Mouse (Mus musculus) embryonic fibroblast, embryonic 13.5 days (primary cell): ENCODE results near the gene Fam129c. TPM values are rescaled to one million over a fixed set of nuclear protein-coding genes. Genes with fewer than 3 reads are reported as not detected.
A peak's percentile ranks its signal among the peaks of the same experiment; 100 is the strongest.

ENCODE experiments used
- H3K27ac ChIP-seq: 2 replicates; pipeline ENCODE4 v1.5.1; 2012; ENCODE audit warnings: low read length, control low read depth, inconsistent platforms; ENCODE audit not compliant: insufficient read depth
- H3K4me1 ChIP-seq: 2 replicates; pipeline ENCODE4 v1.6.1; 2011; ENCODE audit warnings: low read length; ENCODE audit not compliant: control insufficient read depth, insufficient read depth
- H3K4me3 ChIP-seq: 2 replicates; pipeline ENCODE4 v1.5.1; 2011; ENCODE audit warnings: mild to moderate bottlenecking, control low read depth, low read length; ENCODE audit not compliant: insufficient read depth
- CTCF ChIP-seq: IDR thresholded peaks from 2 replicates; pipeline ENCODE4 v1.5.1; 2011; ENCODE audit warnings: mild to moderate bottlenecking, control low read depth, low read length, moderate library complexity, borderline replicate concordance; ENCODE audit not compliant: insufficient read depth
- POLR2A ChIP-seq: IDR thresholded peaks from 2 replicates; pipeline ENCODE4 v1.6.1; 2011; ENCODE audit warnings: low read depth, mild to moderate bottlenecking, control low read depth, low read length, moderate library complexity
- polyA plus RNA-seq: library from polyadenylated mRNA; stranded (reverse); fragments of >200 nt; gene quantifications from 2 replicates; pipeline ENCODE4 v1.2.4, GENCODE M21; 2011; ENCODE audit warnings: low read depth; ENCODE audit not compliant: missing spikeins, insufficient read length

Fam129c gene
- polyA plus RNA-seq, 1 experiment, result 1.8 TPM

DNA sequence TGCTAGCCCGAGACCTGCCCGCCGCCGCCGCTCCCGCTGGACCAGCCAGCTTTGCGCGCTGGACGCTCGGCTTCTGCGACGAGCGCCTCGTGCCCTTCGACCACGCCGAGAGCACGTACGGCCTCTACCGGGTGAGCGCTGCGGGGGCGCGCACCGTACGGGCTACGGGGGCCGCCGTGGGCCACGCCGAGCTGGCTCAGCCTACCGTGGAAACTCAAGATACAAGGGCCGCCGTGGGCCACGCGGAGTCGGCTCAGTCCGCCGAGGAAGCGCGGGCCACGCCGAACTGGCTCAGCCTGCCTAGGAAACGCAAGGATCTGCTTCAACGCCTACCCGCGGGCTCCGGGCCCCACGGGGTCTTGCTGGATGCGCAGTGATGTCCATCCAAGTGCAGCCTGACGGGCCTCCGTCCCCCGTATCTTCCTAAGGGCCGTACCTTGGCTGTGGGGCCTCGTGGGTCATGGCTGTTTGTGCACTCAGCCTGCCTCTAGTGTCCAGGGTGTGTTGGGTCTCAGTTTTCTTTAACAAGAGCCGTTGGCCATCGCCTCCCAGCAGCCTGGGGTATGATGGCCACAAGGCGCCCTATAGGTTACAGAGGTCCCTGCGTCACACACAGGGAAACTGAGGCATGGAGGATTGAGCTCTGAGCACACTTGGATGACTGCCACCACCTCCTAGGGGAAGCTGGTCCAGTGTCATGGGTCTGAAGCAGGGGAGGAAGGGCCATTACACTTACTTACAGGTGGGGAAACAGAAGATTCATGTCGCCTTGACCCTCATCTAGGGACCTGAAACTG is 4.9 kb upstream of the Fam129c start:
- H3K4me3 ChIP-seq, result peak overlapping the region; percentile 73
- H3K4me1 ChIP-seq, result peaks cover 9% of the 10 kb centered on the region
- H3K27ac ChIP-seq, result peak overlapping the region; percentile 91
- TF ChIP-seq CTCF (no peak), POLR2A (0 out of 2 replicates have a peak, but pooled peaks have one; percentile 7)

DNA sequence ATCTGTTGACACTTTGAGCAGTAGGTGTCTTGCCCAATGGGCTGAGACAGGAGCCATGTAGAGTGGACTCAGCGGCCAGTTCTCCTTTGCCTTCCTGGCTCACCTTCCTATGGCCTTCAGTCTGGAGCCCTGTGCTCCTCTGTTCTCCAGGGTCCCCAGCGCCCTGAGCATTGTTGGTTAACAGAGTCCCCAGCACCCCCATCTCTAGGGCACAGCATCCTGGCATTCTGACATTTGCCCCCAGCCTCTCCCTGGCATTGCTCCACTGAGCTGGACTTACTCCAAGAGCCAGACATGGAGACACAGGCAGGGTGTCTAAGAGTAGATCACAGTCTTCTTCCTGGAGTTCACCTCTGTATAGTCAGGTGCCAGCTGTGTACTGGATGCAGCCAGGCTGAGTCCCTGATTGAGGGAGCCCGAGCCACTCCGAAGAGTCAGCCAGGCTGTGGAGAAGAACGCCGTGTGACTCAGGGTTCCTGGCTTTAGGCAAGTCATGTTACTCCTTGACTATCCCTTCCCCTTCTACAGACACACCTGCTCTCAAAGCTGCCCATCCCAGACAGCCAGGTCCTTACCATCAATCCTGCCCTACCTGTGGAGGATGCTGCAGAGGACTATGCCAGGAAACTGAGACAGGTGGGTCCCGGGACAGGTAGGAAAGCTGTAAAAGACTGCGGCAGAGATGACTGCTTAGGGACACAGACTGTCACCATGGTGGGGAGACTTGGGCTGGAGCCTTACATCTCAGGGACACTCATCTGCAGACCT is 3.7 kb upstream of the Fam129c start:
- Histone ChIP-seq H3K27ac (no peak overlapping the region), H3K4me3 (no peak overlapping the region), H3K4me1 (peaks cover 9% of the 10 kb centered on the region)
- TF ChIP-seq CTCF (no peak), POLR2A (no peak; the same call in none of the 2 replicates)

DNA sequence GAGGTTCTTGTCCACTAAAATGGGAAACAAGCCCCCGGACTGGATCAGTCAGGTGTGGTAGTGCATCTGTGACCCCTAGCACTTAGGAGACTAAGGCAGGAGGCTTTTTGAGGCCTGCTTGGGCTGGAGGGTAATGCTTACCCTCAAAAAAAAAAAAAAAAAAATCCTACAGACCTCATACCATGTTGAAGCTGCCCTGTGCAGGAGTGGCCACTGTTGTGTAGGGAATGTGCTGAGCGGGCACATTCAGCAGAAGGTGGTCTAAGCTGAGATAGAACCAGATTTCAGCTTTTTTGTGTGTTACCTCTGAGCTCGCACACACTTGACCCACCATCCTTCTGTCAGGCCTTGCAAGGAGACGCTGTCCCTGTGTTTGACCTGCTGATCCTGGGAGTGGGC is 3.1 kb upstream of the Fam129c start:
- H3K4me1 ChIP-seq, result peaks cover 9% of the 10 kb centered on the region
- no peak overlapping the region for H3K4me3 ChIP-seq
- H3K27ac ChIP-seq, result no peak overlapping the region
- no peak for TF ChIP-seq CTCF
- no peak for TF ChIP-seq POLR2A

DNA sequence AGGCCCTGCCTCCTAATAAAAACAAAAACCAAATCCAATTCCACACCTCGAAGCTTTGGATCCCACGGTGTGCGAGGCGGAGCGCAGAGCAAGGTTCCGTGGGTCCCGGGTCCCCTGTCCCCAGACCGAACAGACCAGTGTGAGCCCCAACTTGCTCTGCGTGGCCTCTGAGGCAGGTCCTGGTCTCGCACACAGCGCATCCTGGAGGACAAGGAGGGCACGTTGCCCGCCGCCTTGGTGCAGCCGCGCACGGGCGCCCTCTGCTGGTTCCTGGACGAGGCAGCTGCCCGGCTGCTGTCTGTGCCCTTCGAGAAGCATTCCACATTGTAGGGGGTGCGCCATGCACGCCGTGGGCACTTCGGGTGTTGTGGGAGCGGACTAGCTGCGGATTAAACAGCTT is 1.6 kb upstream of the Fam129c start:
- peaks cover 8% of the 10 kb centered on the region for H3K4me1 ChIP-seq
- no peak overlapping the region for H3K4me3 ChIP-seq
- H3K27ac ChIP-seq, result no peak overlapping the region
- TF ChIP-seq CTCF, result peak; percentile 99
- TF ChIP-seq POLR2A, result no peak

DNA sequence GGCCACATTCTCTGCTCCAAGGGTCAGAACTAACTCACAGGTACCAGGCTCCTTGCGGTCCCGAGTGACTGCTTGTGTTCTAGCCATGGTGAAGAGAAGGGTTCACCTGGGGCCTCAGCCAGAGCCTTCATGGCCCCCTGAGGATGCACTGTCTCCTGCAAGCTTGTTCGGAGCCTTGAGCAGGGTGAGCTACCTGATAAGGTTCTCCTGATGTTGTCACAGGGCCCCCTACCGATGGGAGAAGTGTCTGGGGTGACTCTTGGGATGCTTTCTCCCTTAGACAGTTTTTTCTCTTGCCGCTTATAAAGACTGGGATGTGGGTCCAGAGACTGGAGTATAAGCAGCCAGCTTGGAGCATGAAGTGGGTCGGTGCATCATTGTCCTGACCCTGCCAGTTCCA is 1.1 kb upstream of the Fam129c start:
- Histone ChIP-seq H3K4me3 (no peak overlapping the region), H3K27ac (no peak overlapping the region), H3K4me1 (peaks cover 5% of the 10 kb centered on the region)
- no peak for TF ChIP-seq POLR2A
- no peak for TF ChIP-seq CTCF

DNA sequence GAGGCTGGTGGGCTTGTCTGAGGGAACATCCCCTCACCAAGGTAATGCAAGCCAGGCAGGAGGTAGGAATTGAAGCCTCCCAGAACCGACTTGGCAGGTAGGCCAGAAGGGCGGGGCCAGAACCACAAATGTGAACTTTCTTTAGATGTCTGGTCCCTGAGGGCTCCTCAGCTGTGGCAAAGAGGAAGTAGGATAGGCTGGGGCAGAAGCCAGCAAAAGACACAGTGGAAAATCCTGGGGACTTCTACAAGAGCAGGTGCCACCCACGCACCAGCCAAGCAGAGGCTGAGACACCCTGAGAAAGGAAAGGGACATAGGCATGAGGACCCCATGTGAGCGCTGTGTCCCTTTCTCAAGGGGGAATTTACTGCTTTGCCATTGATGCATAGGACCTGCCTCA is 650 bp upstream of the Fam129c start:
- H3K27ac ChIP-seq, result no peak overlapping the region
- no peak overlapping the region for H3K4me3 ChIP-seq
- H3K4me1 ChIP-seq, result peaks cover 5% of the 10 kb centered on the region
- TF ChIP-seq CTCF (no peak), POLR2A (peak; percentile 14; the same call in 1 of the 2 replicates)

DNA sequence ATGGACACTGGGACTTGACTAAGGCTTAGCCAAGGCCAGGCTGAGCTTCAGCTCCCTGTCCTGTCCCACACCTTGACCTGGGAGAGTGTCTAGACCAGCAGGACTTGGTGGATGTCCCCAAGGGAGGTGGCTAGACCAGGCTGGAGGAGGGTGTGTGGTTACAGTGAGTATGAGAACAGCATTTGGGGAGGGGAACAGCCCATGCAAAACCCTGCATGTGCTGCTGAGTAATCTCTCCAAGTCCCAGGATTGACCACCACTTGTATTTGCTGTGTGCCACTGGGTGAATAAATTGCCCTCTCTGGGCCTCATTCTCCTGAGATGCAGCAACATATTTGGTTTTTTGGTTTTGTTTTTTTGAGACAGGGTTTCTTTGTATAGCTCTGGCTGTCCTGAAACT is 927 bp downstream of the Fam129c start:
- TF ChIP-seq POLR2A (no peak), CTCF (no peak)
- no peaks in the 10 kb centered on the region for H3K4me1 ChIP-seq
- no peak overlapping the region for H3K27ac ChIP-seq
- H3K4me3 ChIP-seq, result no peak overlapping the region

DNA sequence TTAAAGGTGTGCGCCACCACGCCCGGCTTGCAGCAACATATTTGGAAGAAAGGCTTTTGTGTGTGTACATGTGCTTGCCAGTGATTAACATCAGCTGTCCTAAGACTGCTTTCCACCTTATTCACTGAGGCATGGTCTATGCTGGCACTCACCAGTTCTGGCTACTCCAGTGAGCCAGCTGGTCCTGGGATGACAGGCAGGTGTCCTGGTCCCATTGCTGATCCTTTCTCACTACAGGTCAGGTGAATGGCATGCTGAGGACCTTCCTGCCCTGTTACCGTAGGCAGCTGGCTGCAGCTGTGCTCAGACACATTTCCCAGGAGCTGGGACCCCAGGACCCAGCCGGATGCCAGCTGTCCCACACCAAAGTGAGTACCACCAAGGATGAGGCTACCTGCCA is 1.4 kb downstream of the Fam129c start:
- no peak overlapping the region for H3K27ac ChIP-seq
- H3K4me3 ChIP-seq, result no peak overlapping the region
- TF ChIP-seq POLR2A, result no peak
- TF ChIP-seq CTCF, result no peak
- no peaks in the 10 kb centered on the region for H3K4me1 ChIP-seq

DNA sequence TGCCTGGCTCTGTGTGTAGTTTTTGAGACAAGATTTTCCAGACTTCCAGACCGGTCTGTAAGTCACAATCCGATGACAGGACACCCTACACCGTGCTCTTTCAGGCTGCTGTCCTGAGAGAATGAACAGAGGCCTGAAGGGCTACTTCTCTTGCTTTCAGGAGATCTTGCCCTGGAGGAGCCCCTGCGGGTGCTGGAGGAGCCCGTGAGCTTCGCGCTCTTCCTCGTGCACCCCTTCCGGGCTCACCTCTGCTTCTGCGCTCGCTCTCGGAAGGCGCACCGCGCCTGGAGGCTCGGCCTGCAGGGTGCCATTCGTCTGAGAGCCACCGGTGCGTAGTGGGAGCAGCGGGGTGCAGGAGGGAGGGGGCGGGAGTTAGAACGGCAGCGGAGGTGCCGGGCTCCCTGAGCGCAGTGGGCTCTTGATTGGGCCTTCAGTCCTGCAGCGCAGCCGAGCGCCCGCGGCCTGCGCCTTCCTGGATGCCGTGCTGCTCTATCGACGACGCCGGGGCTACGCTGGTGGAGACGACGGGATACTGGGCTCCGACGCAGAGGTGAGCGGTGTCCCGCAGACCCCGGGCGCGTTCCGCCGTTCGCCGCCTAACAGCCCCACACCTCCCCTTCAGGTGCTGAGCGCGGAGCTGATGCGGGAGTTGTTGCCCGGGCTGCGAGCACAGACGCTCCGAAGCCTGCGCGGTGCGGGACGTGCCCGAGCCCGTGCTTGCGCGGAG is 4.7 kb downstream of the Fam129c start:
- no peaks in the 10 kb centered on the region for H3K4me1 ChIP-seq
- H3K27ac ChIP-seq, result no peak overlapping the region
- TF ChIP-seq POLR2A (no peak), CTCF (no peak)
- no peak overlapping the region for H3K4me3 ChIP-seq

DNA sequence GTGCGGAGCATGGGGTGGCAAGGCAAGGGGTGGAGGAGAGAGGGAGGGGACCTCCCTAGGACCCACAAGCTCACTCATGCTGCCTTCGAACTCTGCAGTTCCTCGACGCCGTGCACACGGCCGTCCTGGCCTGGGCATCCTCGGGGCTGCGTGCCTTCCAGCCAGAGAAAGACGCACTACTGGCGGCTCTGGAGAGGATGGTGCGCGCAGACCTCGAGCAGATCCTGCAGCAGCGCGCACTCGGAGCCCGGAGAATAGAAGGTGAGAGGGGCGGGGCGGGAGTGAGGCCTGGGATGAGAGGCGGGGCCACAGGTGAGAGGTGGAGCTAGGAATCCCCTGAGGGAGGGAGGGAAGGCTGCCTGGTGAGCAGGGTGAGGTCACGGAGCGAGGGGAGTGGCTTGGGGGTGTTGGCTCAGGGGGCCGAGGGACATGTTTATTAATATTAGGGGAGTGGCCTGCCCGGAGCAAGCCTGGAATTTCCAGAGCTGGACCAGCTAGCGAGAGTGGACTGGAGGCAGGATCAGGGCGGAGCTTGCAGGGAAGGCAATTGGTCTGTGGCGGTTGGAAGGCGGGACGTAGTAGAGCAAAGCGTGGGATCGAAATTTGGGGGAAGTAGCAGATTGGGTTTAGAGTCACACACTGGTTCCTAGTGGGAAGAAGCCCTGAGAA is 5.4 kb downstream of the Fam129c start:
- Histone ChIP-seq H3K4me1 (no peaks in the 10 kb centered on the region), H3K27ac (no peak overlapping the region), H3K4me3 (no peak overlapping the region)
- TF ChIP-seq POLR2A (no peak), CTCF (no peak)
